Mouse (Mus musculus) stomach, embryonic 16.5 days (tissue): ENCODE measurements around the gene Pcp4l1. TPM values are rescaled to one million over a fixed set of nuclear protein-coding genes. Genes with fewer than 3 reads are reported as not detected.

Experiments
- ATAC-seq: fragments of 200-750 bp; cut with Nextera tagmentation; 2 replicates; pipeline ENCODE4 v1.8.0; 2017; ENCODE audit warnings: moderate number of reproducible peaks, moderate TSS enrichment; ENCODE audit not compliant: insufficient read depth, low FRiP score
- H3K27ac ChIP-seq: fragments of 300-500 bp; sonication (generic); 2 replicates; pipeline ENCODE4 v1.5.1; 2014; ENCODE audit warnings: low read length
- H3K27me3 ChIP-seq: fragments of 300-500 bp; sonication (generic); 2 replicates; pipeline ENCODE4 v1.6.1; 2014; ENCODE audit warnings: low read length, control low read depth, mixed read lengths; ENCODE audit not compliant: control insufficient read depth, insufficient read depth
- H3K36me3 ChIP-seq: fragments of 300-500 bp; sonication (generic); 2 replicates; pipeline ENCODE4 v1.6.1; 2014; ENCODE audit warnings: low read length; ENCODE audit not compliant: control insufficient read depth, insufficient read depth
- H3K4me1 ChIP-seq: fragments of 300-500 bp; sonication (generic); 2 replicates; pipeline ENCODE4 v1.6.1; 2014; ENCODE audit warnings: low read length, control low read depth, mixed read lengths; ENCODE audit not compliant: control insufficient read depth, insufficient read depth
- H3K4me2 ChIP-seq: fragments of 300-500 bp; sonication (generic); 2 replicates; pipeline ENCODE4 v1.6.1; 2014; ENCODE audit warnings: low read depth, low read length, mixed read lengths
- H3K4me3 ChIP-seq: fragments of 300-500 bp; sonication (generic); replicated peaks from 2 replicates; pipeline ENCODE4 v1.5.1; 2014; ENCODE audit warnings: mild to moderate bottlenecking, low read length
- H3K9ac ChIP-seq: fragments of 300-500 bp; sonication (generic); 2 replicates; pipeline ENCODE4 v1.6.1; 2014; ENCODE audit warnings: low read length
- H3K9me3 ChIP-seq: fragments of 300-500 bp; sonication (generic); replicated peaks from 2 replicates; pipeline ENCODE4 v1.6.1; 2016; ENCODE audit warnings: low read length, control low read depth; ENCODE audit not compliant: control insufficient read depth
- WGBS: fragments of 180-500 bp; shearing (Covaris S2); extraction: QIAGEN DNeasy Blood & Tissue Kit; methylation state at CpG from one replicate; pipeline ENCODE4 v1.1.7; 2014; 5-methylcytosine and 5-hydroxymethylcytosine counted together
- polyA plus RNA-seq: library from polyadenylated mRNA; unstranded; fragments of >200 nt; fragmentation: Nextera tagmentation; extraction: Ambion mirVana; gene quantifications from 2 replicates; pipeline ENCODE4 v1.2.1, GENCODE M21; 2015

Pcp4l1 gene
- polyA plus RNA-seq, 1 experiment from 2014 or later, result 44.3 TPM

- Histone ChIP-seq H3K9ac (no peak overlapping the region), H3K27me3 (no peaks in the 10 kb centered on the region), H3K9me3 (no peaks in the 10 kb centered on the region), H3K4me1 (no peaks in the 10 kb centered on the region), H3K36me3 (no peaks in the 10 kb centered on the region), H3K4me3 (no peak overlapping the region), H3K4me2 (no peak overlapping the region), H3K27ac (no peak overlapping the region)
- WGBS, result 25% methylated on average over 4 of the region's 4 CpGs
- ATAC-seq, result no peak
These were observed 13.3 kb upstream of the Pcp4l1 start for GRCm38 (mm10) chr1:171209409-171209808.

- Histone ChIP-seq H3K9ac (no peak overlapping the region), H3K4me2 (no peak overlapping the region), H3K27me3 (no peaks in the 10 kb centered on the region), H3K27ac (no peak overlapping the region), H3K4me3 (no peak overlapping the region), H3K9me3 (no peaks in the 10 kb centered on the region), H3K4me1 (no peaks in the 10 kb centered on the region), H3K36me3 (no peaks in the 10 kb centered on the region)
- WGBS, result 71% methylated on average over 6 of the region's 6 CpGs
- ATAC-seq, result no peak
These were observed 9.8 kb upstream of the Pcp4l1 start for GRCm38 (mm10) chr1:171205704-171206493.

- no peak for ATAC-seq
- 57% methylated on average over 7 of the region's 7 CpGs for WGBS
- H3K4me2 ChIP-seq, result no peak overlapping the region
These were observed 8.2 kb upstream of the Pcp4l1 start for GRCm38 (mm10) chr1:171204249-171204644.

GRCm38 (mm10) chr1:171203471-171204248 lies 7.6 kb upstream of the Pcp4l1 start:
- Histone ChIP-seq H3K36me3 (no peaks in the 10 kb centered on the region), H3K9ac (no peak overlapping the region), H3K4me1 (no peaks in the 10 kb centered on the region), H3K4me2 (no peak overlapping the region), H3K27me3 (no peaks in the 10 kb centered on the region), H3K27ac (no peak overlapping the region), H3K9me3 (no peaks in the 10 kb centered on the region), H3K4me3 (no peak overlapping the region)
- 56% methylated on average over 10 of the region's 11 CpGs for WGBS
- ATAC-seq, result no peak

More at GRCm38 (mm10) chr1:171204249-171204644, 8.2 kb upstream of the Pcp4l1 start:
- Histone ChIP-seq H3K4me1 (no peaks in the 10 kb centered on the region), H3K36me3 (no peaks in the 10 kb centered on the region), H3K9me3 (no peaks in the 10 kb centered on the region), H3K4me3 (no peak overlapping the region), H3K27ac (no peak overlapping the region), H3K27me3 (no peaks in the 10 kb centered on the region), H3K9ac (no peak overlapping the region)

GRCm38 (mm10) chr1:171200769-171201168 lies 4.7 kb upstream of the Pcp4l1 start:
- H3K4me3 ChIP-seq, result no peak overlapping the region
- H3K4me2 ChIP-seq, result no peak overlapping the region
- peaks cover 3% of the 10 kb centered on the region; the same call in 1 of the 2 replicates for H3K27me3 ChIP-seq
- H3K27ac ChIP-seq, result no peak overlapping the region
- peaks cover 1% of the 10 kb centered on the region; the same call in 1 of the 2 replicates for H3K4me1 ChIP-seq
- no peak for ATAC-seq
- 93% methylated on average over 1 of the region's 1 CpGs for WGBS
- no peak overlapping the region for H3K9ac ChIP-seq
- no peaks in the 10 kb centered on the region for H3K36me3 ChIP-seq
- no peaks in the 10 kb centered on the region for H3K9me3 ChIP-seq

- Histone ChIP-seq H3K9ac (no peak overlapping the region), H3K4me3 (no peak overlapping the region), H3K4me2 (no peak overlapping the region), H3K4me1 (peaks cover 4% of the 10 kb centered on the region; the same call in 1 of the 2 replicates), H3K27me3 (peaks cover 14% of the 10 kb centered on the region), H3K36me3 (no peaks in the 10 kb centered on the region), H3K27ac (no peak overlapping the region), H3K9me3 (no peaks in the 10 kb centered on the region)
- no peak for ATAC-seq
- WGBS, result 31% methylated on average over 1 of the region's 1 CpGs
These were observed 3.5 kb upstream of the Pcp4l1 start for GRCm38 (mm10) chr1:171199532-171199931.

GRCm38 (mm10) chr1:171195046-171195822 lies 834 bp downstream of the Pcp4l1 start:
- H3K27ac ChIP-seq, result no peak overlapping the region
- H3K4me3 ChIP-seq, result peak overlapping the region; percentile 56
- H3K9me3 ChIP-seq, result no peaks in the 10 kb centered on the region
- H3K4me1 ChIP-seq, result peaks cover 18% of the 10 kb centered on the region
- no peak for ATAC-seq
- H3K4me2 ChIP-seq, result peak overlapping the region; percentile 84
- 13% methylated on average over 20 of the region's 20 CpGs for WGBS
- H3K27me3 ChIP-seq, result peaks cover 19% of the 10 kb centered on the region
- H3K36me3 ChIP-seq, result no peaks in the 10 kb centered on the region
- H3K9ac ChIP-seq, result peak overlapping the region; percentile 63

GRCm38 (mm10) chr1:171193911-171194830 lies 1.9 kb downstream of the Pcp4l1 start:
- Histone ChIP-seq H3K4me2 (peak overlapping the region; percentile 84), H3K27me3 (peaks cover 19% of the 10 kb centered on the region), H3K9me3 (no peaks in the 10 kb centered on the region)

More at GRCm38 (mm10) chr1:171193911-171194830, 1.9 kb downstream of the Pcp4l1 start:
- H3K9ac ChIP-seq, result no peak overlapping the region
- 33% methylated on average over 11 of the region's 11 CpGs for whole genome bisulfite sequencing
- H3K4me1 ChIP-seq, result peaks cover 26% of the 10 kb centered on the region
- no peak overlapping the region for H3K27ac ChIP-seq
- H3K36me3 ChIP-seq, result no peaks in the 10 kb centered on the region
- H3K4me3 ChIP-seq, result no peak overlapping the region
- ATAC-seq, result no peak
